Mouse (Mus musculus): ENCODE measurements around the gene Speer4b. TPM values are rescaled to one million over a fixed set of nuclear protein-coding genes. Genes with fewer than 3 reads are reported as not detected.
A peak's percentile ranks its signal among the peaks of the same experiment; 100 is the strongest.
"Not testable (repeated sequence)": the region's sequence is repeated elsewhere in the genome, so short reads cannot be mapped to it uniquely, and the experiment has no call there.

The Speer4b gene
- not detected in 2 replicates for polyA plus RNA-seq (2014; fragmentation: Nextera tagmentation; extraction: Ambion mirVana)

DNA sequence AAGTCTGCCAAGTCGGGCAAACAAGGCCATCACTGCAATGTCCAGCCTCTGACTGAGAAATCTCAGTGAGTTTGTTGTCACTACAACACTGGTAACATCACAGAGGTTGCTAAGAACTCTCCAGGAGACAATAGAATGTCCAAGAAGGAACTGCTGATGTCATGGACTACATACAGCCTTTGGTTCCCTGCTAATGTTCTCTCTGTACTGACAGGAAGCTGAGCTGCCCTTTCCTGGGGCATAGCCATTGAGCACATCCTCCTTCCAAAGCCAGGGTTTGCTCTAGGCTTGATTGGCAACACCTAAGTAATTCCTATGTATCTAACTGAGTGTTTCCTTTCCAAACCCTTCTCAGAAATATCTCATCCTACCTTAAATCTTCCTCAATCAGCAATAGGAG lies at the start of gene Speer4b:
TSS of gene Speer4b (minus strand) at position 101 of the 400 bp plus-strand sequence.
- not testable (repeated sequence) for H3K36me3 ChIP-seq (replicated peaks; ENCODE audit: control insufficient read depth, insufficient read depth, low read depth, low read length); H3K9ac ChIP-seq (replicated peaks; ENCODE audit: low read length); DNase-seq (ENCODE audit: low spot score); H3K27ac ChIP-seq (replicated peaks; ENCODE audit: low read depth, low read length); H3K9me3 ChIP-seq (replicated peaks; ENCODE audit: control insufficient read depth, low read length); H3K4me3 ChIP-seq (ENCODE audit: low read depth, low read length); ATAC-seq (replicated peaks; ENCODE audit: insufficient number of reproducible peaks, low FRiP score, low TSS enrichment, low read depth); H3K27me3 ChIP-seq (ENCODE audit: control insufficient read depth, insufficient read depth, low read length); H3K4me1 ChIP-seq (ENCODE audit: control insufficient read depth, insufficient read depth, low read length); H3K4me2 ChIP-seq (ENCODE audit: low read depth, low read length)
- 63% methylated on average over 1 of the region's 1 CpGs for WGBS

DNA sequence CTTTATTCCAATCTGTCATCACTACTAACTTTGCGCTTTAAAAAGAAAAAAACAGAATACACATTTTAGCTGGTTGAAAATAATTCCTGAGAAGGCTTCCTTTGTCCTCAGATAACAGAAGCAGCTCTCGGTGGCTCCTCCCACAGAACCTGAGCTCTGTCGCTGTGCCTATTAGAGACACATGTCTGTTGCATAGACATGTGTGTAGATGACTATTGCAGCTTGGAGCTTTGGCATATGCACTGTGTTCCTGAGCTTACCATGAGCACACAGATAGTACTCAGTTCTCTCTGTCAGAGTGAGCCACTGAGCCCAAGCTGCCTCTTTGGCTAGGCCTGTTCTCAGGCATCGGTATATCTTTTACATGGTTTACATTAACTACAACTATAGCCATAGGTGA lies 48.1 kb upstream of the Speer4b start:
- Histone ChIP-seq H3K36me3 (replicated peaks; ENCODE audit: control insufficient read depth, insufficient read depth, low read depth, low read length) (no peaks in the 10 kb centered on the region), H3K4me2 (ENCODE audit: low read depth, low read length) (no peak overlapping the region), H3K4me1 (ENCODE audit: control insufficient read depth, insufficient read depth, low read length) (no peaks in the 10 kb centered on the region), H3K27me3 (ENCODE audit: control insufficient read depth, insufficient read depth, low read length) (no peaks in the 10 kb centered on the region), H3K4me3 (ENCODE audit: low read depth, low read length) (no peak overlapping the region), H3K27ac (replicated peaks; ENCODE audit: low read depth, low read length) (no peak overlapping the region), H3K9me3 (replicated peaks; ENCODE audit: control insufficient read depth, low read length) (no peaks in the 10 kb centered on the region), H3K9ac (replicated peaks; ENCODE audit: low read length) (no peak overlapping the region)
- DNase-seq (ENCODE audit: low spot score) (no peak), ATAC-seq (replicated peaks; ENCODE audit: insufficient number of reproducible peaks, low FRiP score, low TSS enrichment, low read depth) (no peak)
- WGBS = 82% methylated on average over 4 of the region's 4 CpGs

DNA sequence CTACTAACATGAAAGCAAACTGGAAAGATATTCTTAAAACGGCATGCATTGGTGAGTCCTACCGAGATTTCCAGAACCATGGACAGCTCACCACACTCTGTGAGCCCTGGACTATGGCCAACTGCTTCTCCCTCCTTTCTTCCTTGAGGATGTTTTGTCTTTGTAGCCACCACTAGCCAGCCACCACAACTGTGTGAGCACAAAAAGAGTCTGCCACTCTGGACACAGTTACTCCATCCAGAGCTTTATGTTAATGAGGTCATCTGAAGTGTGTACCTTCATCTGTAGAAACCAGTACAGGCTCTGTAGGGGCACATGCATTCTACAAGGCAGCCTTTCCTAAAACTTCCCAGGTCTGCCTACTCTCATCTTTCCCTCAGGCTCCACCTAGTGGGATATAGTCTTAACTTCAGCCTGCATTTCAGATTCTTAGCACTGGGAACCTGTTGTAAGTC lies 43.6 kb upstream of the Speer4b start:
- Histone ChIP-seq H3K4me1 (ENCODE audit: control insufficient read depth, insufficient read depth, low read length) (no peaks in the 10 kb centered on the region), H3K27me3 (ENCODE audit: control insufficient read depth, insufficient read depth, low read length) (no peaks in the 10 kb centered on the region), H3K27ac (replicated peaks; ENCODE audit: low read depth, low read length) (no peak overlapping the region), H3K9ac (replicated peaks; ENCODE audit: low read length) (no peak overlapping the region), H3K4me2 (ENCODE audit: low read depth, low read length) (no peak overlapping the region), H3K36me3 (replicated peaks; ENCODE audit: control insufficient read depth, insufficient read depth, low read depth, low read length) (no peaks in the 10 kb centered on the region), H3K4me3 (ENCODE audit: low read depth, low read length) (no peak overlapping the region), H3K9me3 (replicated peaks; ENCODE audit: control insufficient read depth, low read length) (no peaks in the 10 kb centered on the region)
- peak; percentile 74 for DNase-seq (ENCODE audit: low spot score)
- 20% methylated on average over 2 of the region's 2 CpGs for WGBS
- 0 out of 2 replicates have a peak, but pooled peaks have one; percentile 52 for ATAC-seq (replicated peaks; ENCODE audit: insufficient number of reproducible peaks, low FRiP score, low TSS enrichment, low read depth)

DNA sequence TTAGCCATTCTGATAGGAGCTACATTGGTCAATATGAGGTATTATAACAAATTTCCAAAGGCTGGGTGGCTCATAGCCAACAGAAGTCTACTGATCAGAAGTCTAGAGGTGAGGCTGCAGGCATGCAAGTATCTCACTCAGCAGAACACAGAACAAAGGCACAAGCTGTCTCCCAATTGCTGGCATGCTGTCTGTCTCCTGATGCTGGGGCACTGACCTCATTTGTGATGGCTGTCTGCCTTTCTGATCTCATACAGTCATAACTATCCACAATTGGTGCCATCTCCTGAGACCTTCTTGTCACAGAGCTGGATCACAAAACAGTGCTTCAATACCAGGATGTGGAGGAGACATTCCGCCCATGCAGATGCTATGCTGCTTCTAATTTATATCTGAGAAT lies 25.7 kb upstream of the Speer4b start:
- no peaks in the 10 kb centered on the region for H3K4me1 ChIP-seq (ENCODE audit: control insufficient read depth, insufficient read depth, low read length)
- no peak for DNase-seq (ENCODE audit: low spot score)
- no peak for ATAC-seq (replicated peaks; ENCODE audit: insufficient number of reproducible peaks, low FRiP score, low TSS enrichment, low read depth)
- H3K9me3 ChIP-seq (replicated peaks; ENCODE audit: control insufficient read depth, low read length) = no peaks in the 10 kb centered on the region
- H3K4me3 ChIP-seq (ENCODE audit: low read depth, low read length) = no peak overlapping the region
- no peak overlapping the region for H3K9ac ChIP-seq (replicated peaks; ENCODE audit: low read length)
- H3K27me3 ChIP-seq (ENCODE audit: control insufficient read depth, insufficient read depth, low read length) = no peaks in the 10 kb centered on the region
- no peak overlapping the region for H3K27ac ChIP-seq (replicated peaks; ENCODE audit: low read depth, low read length)
- no peak overlapping the region for H3K4me2 ChIP-seq (ENCODE audit: low read depth, low read length)
- 81% methylated on average over 1 of the region's 1 CpGs for WGBS
- no peaks in the 10 kb centered on the region for H3K36me3 ChIP-seq (replicated peaks; ENCODE audit: control insufficient read depth, insufficient read depth, low read depth, low read length)

DNA sequence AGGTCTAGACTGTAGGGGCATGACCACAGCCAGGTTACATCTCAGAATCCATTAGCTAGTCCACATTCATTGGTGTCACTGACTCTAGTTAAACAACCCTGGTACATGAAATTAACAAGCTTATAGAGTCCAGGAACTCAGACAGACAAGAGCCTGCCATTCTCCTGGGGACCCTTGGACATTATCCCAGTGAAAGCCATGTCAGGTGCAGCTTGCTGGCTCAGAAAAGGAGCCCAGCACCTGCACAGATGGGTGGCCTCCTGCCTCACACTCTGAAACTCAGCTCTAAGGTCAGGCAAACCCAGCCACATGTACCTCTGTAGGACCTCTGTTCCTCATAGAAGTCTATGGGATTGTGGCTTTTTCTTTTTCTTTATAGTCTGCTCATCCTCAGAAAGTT lies 17.5 kb upstream of the Speer4b start:
- Histone ChIP-seq H3K27ac (replicated peaks; ENCODE audit: low read depth, low read length) (no peak overlapping the region), H3K9ac (replicated peaks; ENCODE audit: low read length) (no peak overlapping the region), H3K4me3 (ENCODE audit: low read depth, low read length) (no peak overlapping the region), H3K36me3 (replicated peaks; ENCODE audit: control insufficient read depth, insufficient read depth, low read depth, low read length) (no peaks in the 10 kb centered on the region), H3K4me2 (ENCODE audit: low read depth, low read length) (no peak overlapping the region), H3K9me3 (replicated peaks; ENCODE audit: control insufficient read depth, low read length) (no peaks in the 10 kb centered on the region), H3K27me3 (ENCODE audit: control insufficient read depth, insufficient read depth, low read length) (no peaks in the 10 kb centered on the region), H3K4me1 (ENCODE audit: control insufficient read depth, insufficient read depth, low read length) (no peaks in the 10 kb centered on the region)
- ATAC-seq (replicated peaks; ENCODE audit: insufficient number of reproducible peaks, low FRiP score, low TSS enrichment, low read depth) = no peak
- DNase-seq (ENCODE audit: low spot score) = no peak

DNA sequence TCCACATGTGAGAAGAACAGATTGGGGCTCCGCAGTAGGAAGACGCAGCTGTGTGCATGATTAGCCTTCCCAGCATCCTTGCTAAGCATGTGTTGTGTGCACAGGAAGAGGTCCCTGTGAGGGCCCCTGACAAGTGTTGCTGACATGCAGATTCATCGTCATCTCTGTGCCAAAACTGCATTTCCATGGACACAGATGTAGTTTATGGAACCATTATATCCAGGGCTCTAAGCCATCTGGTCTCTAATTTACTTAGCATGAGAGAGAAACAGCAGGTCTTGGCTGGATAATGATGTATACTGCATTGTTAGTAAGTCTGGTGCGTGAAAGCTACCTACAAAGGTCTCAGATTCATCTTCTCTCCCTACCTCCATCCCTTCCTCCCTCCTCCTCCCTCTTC lies 10.3 kb downstream of the Speer4b start:
- H3K9ac ChIP-seq (replicated peaks; ENCODE audit: low read length) = no peak overlapping the region
- no peak for ATAC-seq (replicated peaks; ENCODE audit: insufficient number of reproducible peaks, low FRiP score, low TSS enrichment, low read depth)
- no peaks in the 10 kb centered on the region for H3K27me3 ChIP-seq (ENCODE audit: control insufficient read depth, insufficient read depth, low read length)
- no peak overlapping the region for H3K4me3 ChIP-seq (ENCODE audit: low read depth, low read length)
- no peaks in the 10 kb centered on the region for H3K9me3 ChIP-seq (replicated peaks; ENCODE audit: control insufficient read depth, low read length)
- no peak overlapping the region for H3K27ac ChIP-seq (replicated peaks; ENCODE audit: low read depth, low read length)
- no peaks in the 10 kb centered on the region for H3K36me3 ChIP-seq (replicated peaks; ENCODE audit: control insufficient read depth, insufficient read depth, low read depth, low read length)
- H3K4me1 ChIP-seq (ENCODE audit: control insufficient read depth, insufficient read depth, low read length) = no peaks in the 10 kb centered on the region
- DNase-seq (ENCODE audit: low spot score) = no peak
- WGBS = 92% methylated on average over 4 of the region's 4 CpGs
- no peak overlapping the region for H3K4me2 ChIP-seq (ENCODE audit: low read depth, low read length)

DNA sequence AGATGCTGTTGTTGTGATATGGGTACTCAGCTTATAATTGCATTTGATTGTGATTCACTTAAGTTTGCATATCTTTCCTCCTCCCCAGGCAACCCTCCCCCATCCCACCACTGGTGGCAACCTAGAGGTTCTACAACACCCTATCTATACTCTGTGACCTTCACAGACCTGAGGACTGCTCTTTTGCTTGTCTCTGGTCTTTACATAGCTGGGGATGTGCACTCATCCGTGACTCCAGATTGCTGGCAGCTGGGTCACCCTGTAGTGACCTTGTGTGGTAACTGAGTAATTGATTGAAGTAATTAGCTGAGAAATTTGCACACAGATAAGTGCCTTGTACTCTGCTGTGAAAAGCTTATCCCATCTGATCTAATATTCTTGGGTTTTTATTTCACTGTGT lies 15.1 kb downstream of the Speer4b start:
- Histone ChIP-seq H3K4me1 (ENCODE audit: control insufficient read depth, insufficient read depth, low read length) (no peaks in the 10 kb centered on the region), H3K4me3 (ENCODE audit: low read depth, low read length) (no peak overlapping the region), H3K4me2 (ENCODE audit: low read depth, low read length) (no peak overlapping the region), H3K36me3 (replicated peaks; ENCODE audit: control insufficient read depth, insufficient read depth, low read depth, low read length) (no peaks in the 10 kb centered on the region), H3K27me3 (ENCODE audit: control insufficient read depth, insufficient read depth, low read length) (no peaks in the 10 kb centered on the region), H3K9ac (replicated peaks; ENCODE audit: low read length) (no peak overlapping the region), H3K27ac (replicated peaks; ENCODE audit: low read depth, low read length) (no peak overlapping the region), H3K9me3 (replicated peaks; ENCODE audit: control insufficient read depth, low read length) (no peaks in the 10 kb centered on the region)
- WGBS = 52% methylated on average over 1 of the region's 1 CpGs
- no peak for ATAC-seq (replicated peaks; ENCODE audit: insufficient number of reproducible peaks, low FRiP score, low TSS enrichment, low read depth)
- no peak for DNase-seq (ENCODE audit: low spot score)

DNA sequence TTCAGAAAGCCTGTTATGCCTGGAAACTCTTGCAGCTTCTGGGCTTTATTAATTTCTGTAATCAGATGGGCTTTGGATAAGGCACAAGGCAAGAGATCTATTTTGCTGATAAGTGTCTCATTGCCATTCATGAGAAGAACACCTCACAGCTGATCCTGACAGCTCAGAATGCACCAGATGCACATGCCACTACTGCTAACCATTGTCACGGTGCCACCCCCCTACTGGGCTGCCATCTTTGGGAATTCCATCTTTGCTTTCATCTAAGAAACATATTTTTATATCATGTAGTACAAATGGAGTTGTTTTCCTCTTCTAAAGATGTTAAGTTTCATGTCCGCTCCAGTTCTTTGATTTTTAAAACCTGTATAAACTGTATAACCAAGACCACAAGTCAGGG lies 19.5 kb downstream of the Speer4b start:
- H3K9me3 ChIP-seq (replicated peaks; ENCODE audit: control insufficient read depth, low read length) = no peaks in the 10 kb centered on the region
- no peaks in the 10 kb centered on the region for H3K4me1 ChIP-seq (ENCODE audit: control insufficient read depth, insufficient read depth, low read length)
- no peak overlapping the region for H3K27ac ChIP-seq (replicated peaks; ENCODE audit: low read depth, low read length)
- no peak for DNase-seq (ENCODE audit: low spot score)
- H3K4me2 ChIP-seq (ENCODE audit: low read depth, low read length) = no peak overlapping the region
- no peaks in the 10 kb centered on the region for H3K27me3 ChIP-seq (ENCODE audit: control insufficient read depth, insufficient read depth, low read length)
- H3K36me3 ChIP-seq (replicated peaks; ENCODE audit: control insufficient read depth, insufficient read depth, low read depth, low read length) = no peaks in the 10 kb centered on the region
- ATAC-seq (replicated peaks; ENCODE audit: insufficient number of reproducible peaks, low FRiP score, low TSS enrichment, low read depth) = no peak
- H3K4me3 ChIP-seq (ENCODE audit: low read depth, low read length) = no peak overlapping the region
- WGBS = 88% methylated on average over 2 of the region's 2 CpGs
- H3K9ac ChIP-seq (replicated peaks; ENCODE audit: low read length) = no peak overlapping the region
